Mouse (Mus musculus) inflammation-experienced regulatory T-cells, adult 6 months (primary cell): ENCODE data around the gene Zfp12. TPM values are rescaled to one million over a fixed set of nuclear protein-coding genes. Genes with fewer than 3 reads are reported as not detected.

Experiments
- polyA plus RNA-seq, 3 experiments: library from polyadenylated mRNA; unstranded; fragments of 100-300 nt; shearing (Covaris generic); gene quantifications; one replicate each; pipeline ENCODE4 v1.2.1; 2017

Gene Zfp12
- polyA plus RNA-seq, 3 experiments from 2014 or later = 3.9 to 5.7 (median 4.6) TPM

Other genes with a start within 250 kb of the Zfp12 start
- gene Rnf216, start 122.2 kb upstream of the Zfp12 start, polyA plus RNA-seq = 10 to 100 TPM; 31.4 to 41.7 (median 32.2) TPM
- gene Olfr718-ps1, start 87.6 kb upstream of the Zfp12 start, polyA plus RNA-seq = under 1 TPM in 1 of 3 experiments, not detected in 2; 0.12 TPM
- 10 to 100 TPM in 1 of 3 experiments, 1 to 10 TPM in 2; 7.2 to 11.8 (median 7.7) TPM for gene Rbak, start 54.4 kb upstream of the Zfp12 start, polyA plus RNA-seq
- not detected for gene Spdye4b, start 54.1 kb upstream of the Zfp12 start, polyA plus RNA-seq
- gene Spdye4a, start 8.3 kb upstream of the Zfp12 start, polyA plus RNA-seq = not detected
- under 1 TPM; 0.16 to 0.40 (median 0.34) TPM for gene Zfp316, start 34.9 kb downstream of the Zfp12 start, polyA plus RNA-seq
- gene Zfp853, start 58.5 kb downstream of the Zfp12 start, polyA plus RNA-seq = not detected
- 1 to 10 TPM; 5.4 to 6.2 (median 5.6) TPM for gene E130309D02Rik, start 80.2 kb downstream of the Zfp12 start, polyA plus RNA-seq
- gene Zdhhc4, start 94.1 kb downstream of the Zfp12 start, polyA plus RNA-seq = 10 to 100 TPM; 52.1 to 67.4 (median 67.2) TPM
- not detected for gene Grid2ip, start 122.2 kb downstream of the Zfp12 start, polyA plus RNA-seq
- 100 to 1,000 TPM in 1 of 3 experiments, 10 to 100 TPM in 2; 76.8 to 100 (median 78.4) TPM for gene Kdelr2, start 168.7 kb downstream of the Zfp12 start, polyA plus RNA-seq
- 10 to 100 TPM in 2 of 3 experiments, 1 to 10 TPM in 1; 9.5 to 13.0 (median 12.7) TPM for gene Daglb, start 229.4 kb downstream of the Zfp12 start, polyA plus RNA-seq